Mouse (Mus musculus): ENCODE measurements at regions not wholly inside any gene's neighbourhood (a gene's known extent, or its start where the extent isn't known, plus 50 kb on each side); places are given as distances from the start of the nearest gene placed in this dataset.

DNA sequence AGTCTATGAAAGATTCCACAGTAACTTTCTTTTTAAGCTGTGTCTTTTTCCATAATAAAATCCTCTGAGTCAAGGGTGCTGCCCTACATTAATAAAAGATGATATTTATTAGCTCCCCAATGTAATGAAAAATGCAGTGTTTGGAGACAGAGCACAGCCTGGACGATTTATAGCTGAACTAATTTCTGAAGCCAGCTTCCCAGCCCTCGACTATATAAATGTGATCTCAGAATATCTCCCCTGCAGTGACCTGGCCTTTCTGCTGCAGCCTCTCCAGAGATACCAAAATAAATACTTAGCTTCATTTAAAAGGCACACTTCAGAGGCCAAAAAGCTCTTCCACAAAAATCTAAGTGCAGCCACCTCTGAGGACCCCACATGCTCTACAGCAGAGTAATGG is 534.7 kb downstream of the Zfp619 start:
- no peak for DNase-seq (ENCODE audit: low read depth)

DNA sequence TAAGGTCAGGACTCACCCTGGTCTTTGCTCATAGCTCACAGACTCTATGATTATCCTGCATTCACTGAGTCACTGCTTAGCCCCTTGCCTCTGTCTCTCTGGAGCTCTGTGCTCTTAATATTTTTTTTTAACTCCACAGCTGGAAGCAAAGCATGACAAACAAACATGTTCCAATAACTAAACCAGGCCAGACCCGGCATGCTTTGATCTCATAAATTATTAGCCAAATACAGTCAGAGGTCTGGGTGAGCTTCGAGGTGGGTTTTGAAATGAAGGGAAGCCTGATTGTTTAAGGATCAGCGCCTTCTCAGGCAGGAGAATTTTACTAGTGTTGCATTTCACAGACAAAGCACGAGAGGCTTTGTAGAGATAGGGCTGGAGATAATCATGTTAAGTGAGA is 541.3 kb downstream of the Zfp619 start:
- DNase-seq (ENCODE audit: low read depth), result no peak

DNA sequence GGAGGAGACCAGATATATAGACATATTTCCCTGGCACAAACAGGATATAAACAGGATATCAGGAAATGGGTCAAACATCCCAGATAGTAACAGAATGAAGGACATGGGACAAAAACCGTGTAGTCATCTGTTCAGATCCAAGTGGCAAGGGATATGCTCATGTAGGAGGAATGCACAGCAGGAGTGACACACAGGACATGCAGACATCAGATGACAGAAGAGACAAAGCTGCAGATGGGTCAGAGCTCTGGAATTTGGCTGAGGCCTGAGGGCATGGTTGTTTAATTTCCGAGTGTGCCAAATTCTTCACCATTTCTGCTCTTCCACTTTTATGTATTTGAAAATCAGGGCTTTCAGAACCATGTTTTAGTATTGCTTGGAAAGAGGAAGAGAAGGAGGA is 547.1 kb downstream of the Zfp619 start:
- DNase-seq (ENCODE audit: low read depth), result no peak

DNA sequence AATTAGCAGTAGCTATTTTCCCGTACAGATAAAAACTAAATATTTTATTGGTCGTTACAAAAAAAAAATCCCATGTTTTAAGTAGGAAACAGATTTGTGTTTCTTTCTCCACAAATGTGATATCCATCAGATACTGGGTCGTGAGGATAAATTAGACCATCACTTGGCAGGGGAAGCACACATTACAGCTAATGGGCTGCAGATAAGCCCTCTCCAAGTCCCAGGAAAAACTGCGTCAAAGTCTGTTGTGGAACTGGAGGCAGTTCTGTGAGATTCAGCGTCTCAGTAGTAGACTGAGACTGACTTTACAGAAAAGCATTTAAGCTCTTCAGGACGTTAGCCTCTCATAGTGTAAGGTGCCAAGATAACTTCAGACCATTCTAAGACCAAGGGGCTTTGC is 548.0 kb downstream of the Zfp619 start:
- DNase-seq (ENCODE audit: low read depth), result no peak

DNA sequence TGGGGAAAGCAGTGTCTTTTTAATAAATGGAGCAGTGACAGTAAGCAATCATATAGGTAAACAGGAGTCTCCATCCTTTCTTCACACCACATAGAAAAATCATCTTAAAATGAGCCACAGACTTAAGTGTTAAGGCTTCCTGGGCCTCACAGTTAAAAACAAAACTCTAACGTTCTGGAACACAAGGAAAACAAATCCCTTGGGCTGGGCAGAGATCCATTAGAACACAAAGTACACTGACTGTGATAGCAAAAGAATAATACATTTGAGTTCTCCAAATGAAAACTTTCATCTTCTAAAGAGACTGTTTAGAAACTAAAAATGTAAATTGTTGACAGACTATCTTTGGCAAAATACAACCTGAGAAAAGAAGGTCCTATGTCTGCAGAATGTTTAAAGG is 549.8 kb downstream of the Zfp619 start:
- DNase-seq (ENCODE audit: low read depth), result no peak

DNA sequence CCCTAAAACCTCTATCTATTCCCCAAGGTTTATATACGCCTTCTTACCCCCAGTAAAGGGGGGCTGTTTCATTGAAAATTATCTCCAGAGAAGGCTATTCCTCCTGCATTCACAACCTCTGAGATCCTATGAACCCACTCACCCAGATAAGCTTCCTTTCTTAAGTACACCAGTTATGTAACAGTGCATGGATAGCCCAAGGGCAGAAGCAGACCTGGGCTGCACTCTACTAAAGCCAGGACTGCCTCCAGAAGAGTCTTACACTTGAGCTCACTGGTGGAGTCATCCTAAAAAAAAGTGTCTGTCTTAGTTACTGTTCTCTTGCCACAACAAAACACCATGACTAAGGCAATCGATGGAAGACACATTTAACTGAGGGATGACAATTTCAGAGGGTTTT is 553.7 kb downstream of the Zfp619 start:
- no peak for DNase-seq (ENCODE audit: low read depth)

DNA sequence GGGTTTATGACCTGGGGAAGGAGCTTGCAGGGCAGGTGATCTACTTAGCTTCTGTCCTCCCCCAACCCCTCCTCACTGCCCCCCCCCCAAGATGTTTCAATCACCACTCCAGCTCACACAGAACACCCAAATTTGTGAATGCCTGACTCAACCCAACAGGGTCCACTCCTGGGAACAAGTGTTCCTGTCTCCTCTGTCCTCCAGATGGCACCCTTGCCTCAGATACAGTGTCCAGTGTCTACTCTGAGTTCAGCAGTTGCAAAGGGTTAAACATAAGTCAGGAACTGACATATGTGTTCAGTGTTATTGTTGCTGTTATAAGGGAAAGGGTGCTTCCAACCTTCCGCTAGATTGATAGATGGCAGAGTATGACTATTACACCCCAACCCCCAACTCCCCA is 554.9 kb downstream of the Zfp619 start:
- DNase-seq (ENCODE audit: low read depth), result no peak

DNA sequence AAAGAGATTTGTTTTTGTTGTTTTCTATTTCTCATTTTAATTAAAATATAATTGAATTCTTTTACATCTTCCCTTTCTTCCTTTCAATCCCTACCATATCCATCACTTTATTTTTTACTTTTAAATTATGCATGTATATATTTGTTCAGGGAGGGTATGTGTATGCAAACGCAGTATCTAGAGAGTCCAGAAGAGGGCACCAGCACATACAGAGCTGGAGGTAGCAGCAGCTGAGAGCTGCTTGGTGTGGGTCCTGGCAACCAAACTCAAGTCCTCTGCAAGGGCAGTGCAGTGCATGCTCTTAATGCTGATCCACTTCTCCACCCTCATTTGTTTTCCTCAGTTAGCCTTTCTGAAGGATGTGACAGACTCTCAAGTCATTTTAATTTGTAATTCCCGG is 568.7 kb downstream of the Zfp619 start:
- no peak for DNase-seq (ENCODE audit: low read depth)

DNA sequence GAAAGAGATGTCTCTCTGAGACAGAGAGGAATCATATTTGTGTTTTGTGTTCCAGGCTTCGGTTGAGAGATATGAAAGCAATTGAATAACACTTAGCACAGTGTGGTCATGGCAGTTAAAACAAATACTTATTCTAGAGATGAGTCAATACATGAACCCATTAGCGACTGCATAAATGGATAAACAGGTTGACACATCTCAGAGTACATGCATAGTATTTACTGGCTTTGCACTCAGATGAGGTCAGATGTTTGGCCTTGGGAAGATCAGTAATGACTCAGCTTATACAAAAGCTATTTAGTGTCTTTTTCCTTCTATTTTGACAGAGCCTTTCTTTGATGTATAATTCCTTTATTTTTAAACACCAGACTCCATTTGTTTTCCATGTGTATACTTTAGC is 579.5 kb downstream of the Zfp619 start:
- no peak for DNase-seq (ENCODE audit: low read depth)

DNA sequence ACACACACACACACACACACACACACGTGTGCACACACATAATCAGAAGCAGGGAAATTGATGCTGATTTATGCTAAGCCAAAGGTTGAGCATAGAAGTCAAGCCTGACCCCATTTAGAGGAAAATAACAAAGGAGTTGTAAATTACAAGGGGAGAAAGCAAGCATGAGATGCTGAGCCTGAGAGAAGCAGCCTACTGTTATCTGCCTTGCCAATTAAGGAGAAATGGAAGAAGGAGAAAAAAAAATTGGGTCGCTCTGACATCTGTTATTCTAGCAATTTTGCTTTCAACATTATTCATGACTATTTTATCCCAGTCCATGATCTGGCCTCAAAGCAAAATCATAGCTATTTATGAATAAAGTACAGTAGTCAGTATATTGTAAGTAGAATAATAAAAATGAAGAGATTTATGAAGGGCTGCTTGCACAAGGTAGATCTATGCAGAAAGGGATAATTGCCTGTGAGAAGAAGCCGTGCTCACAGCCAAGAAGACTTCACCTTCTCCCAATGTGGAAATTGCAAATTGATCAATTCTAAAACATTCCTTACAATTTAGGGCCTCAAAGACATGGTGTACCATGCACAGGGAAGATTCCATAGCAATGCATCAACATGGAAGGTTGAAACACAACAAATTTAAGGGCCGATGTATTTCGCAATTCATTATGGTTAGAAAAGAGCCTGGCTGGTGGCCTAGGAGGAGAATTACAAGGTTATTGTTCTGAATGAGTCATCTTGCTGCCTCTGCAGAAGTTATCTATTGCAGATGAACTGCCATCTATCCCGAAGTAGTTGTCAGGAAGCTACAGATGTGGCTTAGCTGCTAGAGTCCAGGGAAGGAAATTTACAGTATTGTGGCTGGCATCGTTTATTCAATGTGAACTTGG is 585.7 kb downstream of the Zfp619 start:
- DNase-seq (ENCODE audit: low read depth), result no peak

DNA sequence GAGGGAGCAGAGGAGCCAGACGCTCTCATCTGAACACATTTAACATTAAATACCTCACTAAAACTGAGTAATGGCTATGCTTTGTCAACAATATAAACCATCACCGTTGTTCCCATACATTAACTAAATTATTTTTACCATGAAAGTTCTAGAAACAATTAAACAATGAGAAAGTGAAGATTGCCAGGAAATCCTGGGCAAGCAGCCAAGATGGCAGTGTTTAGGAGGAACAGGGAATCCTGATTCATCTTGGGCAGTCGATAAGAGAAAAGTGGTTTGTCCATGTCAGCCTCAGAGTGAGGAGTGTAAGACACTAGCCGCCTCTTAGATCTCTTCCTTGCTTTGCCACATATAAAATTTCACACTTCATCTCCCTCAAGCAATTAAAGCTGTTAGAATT is 625.3 kb downstream of the Zfp619 start:
- no peak for DNase-seq (ENCODE audit: low read depth)

DNA sequence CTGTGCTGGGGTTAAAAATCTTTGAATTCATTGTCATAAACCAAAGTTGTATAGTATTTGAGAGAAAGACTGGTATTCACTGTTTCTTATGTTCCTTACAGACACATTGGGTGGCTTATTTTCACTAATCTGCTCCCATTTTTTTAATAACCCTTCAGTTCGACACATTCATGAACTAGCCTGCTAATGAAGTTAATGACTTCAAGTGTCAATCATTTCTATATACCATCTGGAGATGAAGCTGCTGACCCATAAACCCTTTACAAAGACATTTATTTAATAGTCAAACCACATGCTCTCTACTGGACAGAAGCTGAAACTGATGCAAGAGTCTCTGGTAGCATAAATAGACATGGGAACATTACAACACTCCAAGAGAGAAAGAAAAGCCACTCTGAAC is 626.9 kb downstream of the Zfp619 start:
- no peak for DNase-seq (ENCODE audit: low read depth)

DNA sequence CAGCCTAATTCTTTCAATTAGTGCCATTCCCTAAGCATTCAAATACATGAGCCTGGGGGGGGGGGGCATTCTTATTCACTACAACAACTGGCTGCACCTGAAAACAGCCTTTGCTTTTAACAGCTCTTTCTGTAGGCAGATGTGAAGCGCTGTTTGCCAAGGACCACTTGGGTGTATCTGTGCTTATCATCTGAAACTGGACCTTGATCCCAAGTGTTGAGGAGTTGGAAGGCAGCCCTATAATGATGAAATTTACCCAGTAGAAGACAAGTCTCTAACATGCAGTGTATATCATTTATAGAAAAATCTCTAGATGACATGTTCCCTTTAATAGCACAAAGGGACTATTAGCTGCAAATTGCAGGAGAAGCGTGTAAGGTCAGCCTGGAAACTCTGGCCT is 660.0 kb downstream of the Zfp619 start:
- no peak for DNase-seq (ENCODE audit: low read depth)

DNA sequence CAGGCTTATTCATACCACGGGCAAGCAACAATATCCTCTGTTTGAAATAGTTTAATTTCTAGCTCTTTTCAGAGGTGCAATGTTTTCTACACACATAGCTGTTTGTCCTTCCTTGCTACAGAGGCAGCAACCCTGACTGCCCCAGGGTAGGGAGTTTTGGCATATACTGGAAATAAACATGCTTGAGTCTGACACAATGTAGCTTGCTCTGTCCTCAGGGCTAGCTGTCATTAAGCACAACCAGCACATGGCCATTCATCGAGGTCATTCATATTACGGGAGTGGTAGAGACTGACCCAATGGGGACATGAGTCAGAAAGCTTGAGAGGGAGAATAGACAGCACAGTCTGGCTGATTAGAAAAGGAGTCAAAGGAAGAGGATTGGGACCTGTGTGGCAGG is 677.8 kb downstream of the Zfp619 start:
- no peak for DNase-seq (ENCODE audit: low read depth)

DNA sequence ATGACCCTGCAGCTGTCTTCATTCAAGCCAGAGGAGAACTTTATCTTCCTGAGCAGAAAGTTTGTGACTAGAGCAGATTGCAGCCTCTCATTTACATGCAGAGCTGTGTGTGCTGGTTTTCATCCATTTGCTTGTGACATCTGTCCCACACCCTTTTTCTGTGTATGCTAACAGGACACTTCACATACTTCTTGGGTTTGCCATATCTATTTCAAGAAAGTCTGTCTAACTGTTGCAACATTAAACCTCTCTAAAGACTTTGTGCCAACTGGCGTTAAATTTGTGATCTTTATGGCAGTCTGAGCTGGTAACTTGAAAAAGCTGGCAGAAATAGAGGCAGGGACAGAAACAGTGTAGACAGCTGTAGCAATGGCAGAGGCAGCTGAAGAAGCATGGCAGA is 685.0 kb downstream of the Zfp619 start:
- DNase-seq (ENCODE audit: low read depth), result no peak

DNA sequence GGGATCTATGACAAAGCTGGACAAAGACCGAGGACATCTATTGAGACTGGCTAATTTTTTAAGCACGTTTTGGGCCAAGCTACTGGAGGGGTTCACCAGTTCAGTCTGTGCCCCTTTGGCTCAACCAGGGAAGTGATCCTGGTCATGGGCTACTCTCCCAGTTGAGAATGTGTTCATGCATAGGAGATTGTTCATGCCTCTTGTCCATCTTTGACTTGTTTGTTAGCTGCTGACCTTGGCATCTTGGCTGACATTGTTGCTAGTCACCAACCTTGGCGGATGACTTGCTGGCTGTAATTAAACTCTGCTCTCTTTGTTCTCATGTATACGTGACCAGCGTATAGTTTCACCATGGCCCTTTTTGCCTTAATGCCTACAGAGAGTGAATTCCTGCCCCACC is 686.2 kb upstream of the Vstm2b start:
- no peak for DNase-seq (ENCODE audit: low read depth)

DNA sequence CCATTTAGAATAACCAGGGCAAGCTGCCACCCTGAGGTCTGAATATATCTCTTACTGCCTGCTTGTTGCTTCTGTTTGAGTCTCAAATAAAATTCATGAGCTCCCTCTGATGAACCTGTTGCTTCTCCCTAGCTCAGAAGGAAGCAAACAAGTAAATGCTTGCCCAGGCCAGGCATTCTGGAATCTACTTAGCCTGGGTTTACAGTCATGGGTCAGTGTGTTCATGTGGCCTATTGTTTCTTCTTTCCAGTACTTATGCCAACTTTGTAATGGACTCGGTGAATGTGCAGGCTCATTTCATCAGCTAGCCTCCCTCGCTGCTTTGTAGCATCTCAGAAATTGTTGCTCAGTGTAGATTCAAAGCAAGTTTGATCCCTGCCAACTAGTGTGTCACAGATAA is 685.6 kb upstream of the Vstm2b start:
- DNase-seq (ENCODE audit: low read depth), result no peak

DNA sequence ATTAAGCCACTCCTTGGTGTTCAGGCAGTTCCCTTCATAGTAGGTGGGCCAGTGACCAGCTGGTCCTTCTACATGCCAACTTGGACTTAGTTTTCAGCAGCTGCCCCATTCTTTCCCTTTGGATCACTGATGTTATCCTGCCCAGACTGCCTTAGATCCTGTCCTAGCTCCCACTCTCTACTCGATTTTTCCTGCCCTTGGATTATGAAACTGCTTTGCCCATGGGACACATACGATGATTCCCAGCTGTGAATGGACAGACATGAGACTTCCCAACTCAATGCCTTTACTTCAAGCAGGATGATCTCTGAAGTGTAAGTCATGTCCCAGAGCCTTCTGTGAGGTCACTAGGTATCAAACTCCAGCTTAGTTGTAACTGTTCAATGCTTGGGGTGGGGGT is 684.5 kb upstream of the Vstm2b start:
- no peak for DNase-seq (ENCODE audit: low read depth)

DNA sequence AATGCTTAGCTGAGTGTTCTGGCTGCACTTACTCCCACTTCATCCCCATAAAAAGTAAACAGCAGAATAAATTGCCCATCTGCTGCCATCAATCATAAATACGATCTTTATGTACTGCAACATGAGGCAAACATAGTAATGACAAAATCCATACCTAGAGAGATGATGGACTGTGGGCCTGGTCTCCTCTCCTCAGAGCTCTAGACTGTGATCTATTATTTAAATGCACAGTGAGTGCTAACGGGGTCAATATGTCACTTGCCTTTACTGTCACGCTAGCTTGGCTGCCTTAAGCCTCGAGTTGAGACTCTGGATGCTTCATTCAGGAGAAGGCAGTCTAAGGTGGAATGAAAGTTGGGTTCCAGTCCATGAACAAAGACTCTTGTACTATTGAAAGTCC is 683.7 kb upstream of the Vstm2b start:
- DNase-seq (ENCODE audit: low read depth), result no peak

DNA sequence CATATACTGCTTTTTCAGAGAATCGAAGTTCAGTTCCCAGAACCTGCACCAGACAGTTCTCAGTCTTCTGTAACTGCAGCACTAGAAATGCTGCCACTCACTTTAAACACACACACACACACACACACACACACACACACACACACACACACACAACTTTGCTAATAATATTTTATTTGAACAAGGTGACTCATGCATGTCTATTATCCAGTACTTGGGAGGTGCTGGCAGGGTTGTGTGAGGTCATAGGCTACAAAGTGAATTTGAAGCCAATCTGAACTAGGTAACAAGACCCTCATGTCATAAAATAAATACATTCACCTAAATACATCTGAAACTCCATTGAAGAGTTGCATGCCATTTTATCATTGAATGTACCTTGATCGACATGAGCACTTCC is 682.9 kb upstream of the Vstm2b start:
- DNase-seq (ENCODE audit: low read depth), result no peak

DNA sequence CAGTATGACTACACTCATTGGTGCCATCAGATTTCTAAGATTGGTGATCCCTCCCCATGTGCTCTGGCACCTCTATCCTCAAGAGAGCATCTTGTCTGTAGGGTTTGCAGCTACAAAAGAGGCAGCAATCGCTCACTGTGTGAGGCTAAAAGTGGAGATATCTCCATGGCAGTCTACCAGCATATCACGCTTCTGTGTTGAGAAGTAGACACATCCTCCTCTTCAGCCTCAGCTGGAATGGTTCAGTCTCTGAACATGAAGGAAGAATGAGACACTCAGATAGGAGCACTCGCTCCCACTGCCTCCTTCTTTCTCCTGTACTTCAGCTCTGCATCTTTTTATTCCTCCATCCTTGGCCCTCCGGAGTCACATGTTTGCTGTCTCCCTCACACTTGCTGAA is 677.6 kb upstream of the Vstm2b start:
- no peak for DNase-seq (ENCODE audit: low read depth)

DNA sequence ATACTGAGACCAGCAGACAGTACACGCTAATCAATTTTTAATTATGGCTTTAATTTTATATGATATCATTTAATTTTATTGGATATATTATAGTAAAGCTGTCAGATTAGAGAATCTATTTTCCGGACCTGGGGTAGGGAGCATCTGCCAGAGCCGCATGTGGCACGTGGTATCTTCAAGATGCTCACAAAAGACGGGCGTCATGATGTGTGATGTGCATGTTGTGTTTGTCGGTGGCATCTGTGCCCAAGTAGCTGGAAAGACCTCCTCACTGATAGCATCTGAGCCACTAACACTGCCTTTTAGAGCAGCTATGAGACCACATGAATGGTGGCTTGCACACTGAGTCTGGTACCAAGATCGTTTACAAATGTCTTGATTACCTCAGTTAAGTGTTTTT is 652.9 kb upstream of the Vstm2b start:
- DNase-seq (ENCODE audit: low read depth), result no peak

DNA sequence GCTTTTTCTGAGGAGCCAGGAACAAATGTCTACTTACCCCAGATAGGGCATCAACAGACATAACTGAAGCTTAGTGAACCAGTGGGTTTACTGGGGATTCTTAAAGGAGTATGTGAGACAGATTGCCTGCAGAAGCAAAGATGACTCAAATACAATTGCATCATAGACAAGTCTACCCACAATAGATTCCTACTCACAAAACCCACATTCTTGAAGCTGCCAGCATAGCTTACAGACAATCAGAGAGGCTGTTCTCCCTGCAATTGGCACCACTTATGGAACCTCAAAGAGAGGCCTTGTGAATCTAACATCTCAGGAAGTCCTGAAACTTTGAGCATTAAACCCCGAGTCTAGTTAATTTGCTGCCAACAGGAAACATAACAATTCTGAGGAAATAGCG is 649.6 kb upstream of the Vstm2b start:
- DNase-seq (ENCODE audit: low read depth), result no peak

DNA sequence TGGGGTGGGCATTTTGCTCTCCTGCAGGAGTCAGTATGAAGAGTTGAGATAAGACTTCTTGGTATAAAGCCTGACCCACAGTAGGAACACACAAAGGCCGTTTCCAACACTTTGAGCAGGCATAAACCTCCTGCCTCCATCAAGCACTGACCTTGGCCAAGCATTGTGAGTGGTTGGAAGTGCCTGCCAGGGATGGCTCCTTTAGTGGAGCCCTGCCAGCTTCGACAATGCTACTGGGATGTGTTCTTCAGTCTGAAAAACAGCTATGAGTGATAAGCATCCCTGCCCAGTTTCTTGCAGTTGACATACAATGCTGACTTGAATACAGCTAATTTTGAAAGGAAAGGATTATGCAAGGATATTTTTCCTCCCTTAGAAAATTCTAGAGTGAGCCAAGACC is 644.6 kb upstream of the Vstm2b start:
- DNase-seq (ENCODE audit: low read depth), result no peak
